Mouse (Mus musculus) forebrain, embryonic 13.5 days (tissue): ENCODE results near the gene Speer4e. TPM values are rescaled to one million over a fixed set of nuclear protein-coding genes. Genes with fewer than 3 reads are reported as not detected.
"Not testable (repeated sequence)": the region's sequence is repeated elsewhere in the genome, so short reads cannot be mapped to it uniquely, and the experiment has no call there.

Experiments
- ATAC-seq: fragments of 200-750 bp; cut with Nextera tagmentation; 2 replicates; pipeline ENCODE4 v1.8.0; 2017
- H3K27ac ChIP-seq: fragments of 300-500 bp; sonication (generic); 2 replicates; pipeline ENCODE4 v1.5.1; 2015; ENCODE audit warnings: inconsistent platforms, mild to moderate bottlenecking, moderate library complexity
- H3K27me3 ChIP-seq: fragments of 300-500 bp; sonication (generic); 2 replicates; pipeline ENCODE4 v1.6.1; 2015; ENCODE audit warnings: mild to moderate bottlenecking, inconsistent platforms
- H3K36me3 ChIP-seq: fragments of 300-500 bp; sonication (generic); 2 replicates; pipeline ENCODE4 v1.6.1; 2015; ENCODE audit warnings: mild to moderate bottlenecking, inconsistent platforms; ENCODE audit not compliant: poor library complexity, severe bottlenecking
- H3K4me1 ChIP-seq: fragments of 300-500 bp; sonication (generic); 2 replicates; pipeline ENCODE4 v1.6.1; 2015; ENCODE audit warnings: inconsistent platforms
- H3K4me2 ChIP-seq: fragments of 300-500 bp; sonication (generic); 2 replicates; pipeline ENCODE4 v1.6.1; 2015; ENCODE audit warnings: inconsistent platforms, mild to moderate bottlenecking, moderate library complexity
- H3K4me3 ChIP-seq: fragments of 300-500 bp; sonication (generic); 2 replicates; pipeline ENCODE4 v1.5.1; 2015; ENCODE audit warnings: mild to moderate bottlenecking, inconsistent platforms
- H3K9ac ChIP-seq: fragments of 300-500 bp; sonication (generic); 2 replicates; pipeline ENCODE4 v1.6.1; 2015; ENCODE audit warnings: mild to moderate bottlenecking, inconsistent platforms
- H3K9me3 ChIP-seq: fragments of 300-500 bp; sonication (generic); replicated peaks from 2 replicates; pipeline ENCODE4 v1.6.1; 2016; ENCODE audit warnings: inconsistent platforms
- WGBS: fragments of 180-500 bp; shearing (Covaris S2); methylation state at CpG from one replicate; pipeline ENCODE4 v1.1.7; 2015; 5-methylcytosine and 5-hydroxymethylcytosine counted together
- polyA plus RNA-seq: library from polyadenylated mRNA; unstranded; fragments of >200 nt; fragmentation: Nextera tagmentation; extraction: Ambion mirVana; gene quantifications from 2 replicates; pipeline ENCODE4 v1.2.1, GENCODE M21; 2015

The Speer4e gene
- polyA plus RNA-seq, 1 experiment from 2014 or later: not detected

- WGBS: 61% methylated on average over 4 of the region's 4 CpGs
- H3K4me3 ChIP-seq, H3K4me2 ChIP-seq, H3K4me1 ChIP-seq, ATAC-seq, H3K9ac ChIP-seq, H3K27ac ChIP-seq, H3K27me3 ChIP-seq, H3K36me3 ChIP-seq: not testable (repeated sequence)
- H3K9me3 ChIP-seq: peaks cover 12% of the 10 kb centered on the region
These were observed 9.4 kb upstream of the Speer4e start for GRCm38 (mm10) chr5:14947482-14948198.

- not testable (repeated sequence) for H3K4me2 ChIP-seq, H3K4me3 ChIP-seq, ATAC-seq, H3K9ac ChIP-seq, H3K4me1 ChIP-seq, H3K9me3 ChIP-seq, H3K36me3 ChIP-seq, H3K27ac ChIP-seq, H3K27me3 ChIP-seq
- 66% methylated on average over 4 of the region's 4 CpGs for WGBS
These were observed 7.3 kb upstream of the Speer4e start for GRCm38 (mm10) chr5:14945524-14945923.

- ATAC-seq, H3K27ac ChIP-seq, H3K9ac ChIP-seq, H3K4me2 ChIP-seq, H3K27me3 ChIP-seq, H3K4me1 ChIP-seq, H3K4me3 ChIP-seq, H3K36me3 ChIP-seq: not testable (repeated sequence)
- 81% methylated on average over 1 of the region's 1 CpGs for WGBS
- H3K9me3 ChIP-seq: peaks cover 12% of the 10 kb centered on the region
These were observed 2.8 kb upstream of the Speer4e start for GRCm38 (mm10) chr5:14941043-14941442.

GRCm38 (mm10) chr5:14933721-14934120, 4.5 kb downstream of the Speer4e start:
- not testable (repeated sequence) for H3K27me3 ChIP-seq, H3K4me3 ChIP-seq, H3K9ac ChIP-seq, H3K27ac ChIP-seq, H3K36me3 ChIP-seq, H3K9me3 ChIP-seq, H3K4me2 ChIP-seq, H3K4me1 ChIP-seq, ATAC-seq
- 77% methylated on average over 5 of the region's 6 CpGs for WGBS

- H3K36me3 ChIP-seq, H3K4me3 ChIP-seq, ATAC-seq, H3K9ac ChIP-seq, H3K9me3 ChIP-seq, H3K27me3 ChIP-seq, H3K4me1 ChIP-seq, H3K4me2 ChIP-seq, H3K27ac ChIP-seq: not testable (repeated sequence)
- WGBS: 30% methylated on average over 4 of the region's 4 CpGs
These were observed 11.2 kb downstream of the Speer4e start for GRCm38 (mm10) chr5:14927047-14927446.

- H3K27ac ChIP-seq, H3K36me3 ChIP-seq, H3K4me3 ChIP-seq, H3K9me3 ChIP-seq, ATAC-seq, H3K4me1 ChIP-seq, H3K9ac ChIP-seq, H3K4me2 ChIP-seq, H3K27me3 ChIP-seq: not testable (repeated sequence)
- WGBS: 77% methylated on average over 1 of the region's 1 CpGs
These were observed 23.4 kb downstream of the Speer4e start, which contains the start of gene Gm9758 for GRCm38 (mm10) chr5:14914799-14915198. Gm9758 (minus strand) TSS chr5:14914899.

GRCm38 (mm10) chr5:14914361-14914760, 23.9 kb downstream of the Speer4e start:
- H3K36me3 ChIP-seq, H3K4me1 ChIP-seq, ATAC-seq, H3K27me3 ChIP-seq, H3K4me2 ChIP-seq, H3K4me3 ChIP-seq, H3K9me3 ChIP-seq, H3K27ac ChIP-seq, H3K9ac ChIP-seq: not testable (repeated sequence)
- WGBS: 73% methylated on average over 2 of the region's 3 CpGs

GRCm38 (mm10) chr5:14903539-14903938, 34.7 kb downstream of the Speer4e start:
- not testable (repeated sequence) for H3K27ac ChIP-seq, H3K4me1 ChIP-seq
- 20% methylated on average over 3 of the region's 3 CpGs for WGBS

GRCm38 (mm10) chr5:14892242-14892641, 46.0 kb downstream of the Speer4e start:
- Histone ChIP-seq H3K4me2 (no peak overlapping the region), H3K4me1 (no peaks in the 10 kb centered on the region), H3K27me3 (no peaks in the 10 kb centered on the region), H3K36me3 (no peaks in the 10 kb centered on the region), H3K4me3 (no peak overlapping the region), H3K27ac (no peak overlapping the region), H3K9ac (no peak overlapping the region), H3K9me3 (0 out of 2 replicates have a peak, but pooled peaks cover 6% of the 10 kb centered on the region)
- 81% methylated on average over 3 of the region's 3 CpGs for WGBS
- no peak for ATAC-seq

More at GRCm38 (mm10) chr5:14903539-14903938, 34.7 kb downstream of the Speer4e start:
- ATAC-seq, H3K4me3 ChIP-seq, H3K27me3 ChIP-seq, H3K36me3 ChIP-seq, H3K4me2 ChIP-seq, H3K9ac ChIP-seq, H3K9me3 ChIP-seq: not testable (repeated sequence)

- not testable (repeated sequence) for H3K27ac ChIP-seq, H3K9me3 ChIP-seq, H3K27me3 ChIP-seq, H3K4me1 ChIP-seq, H3K4me3 ChIP-seq, ATAC-seq, H3K4me2 ChIP-seq, H3K36me3 ChIP-seq, H3K9ac ChIP-seq
- WGBS: 85% methylated on average over 2 of the region's 2 CpGs
These were observed 52.9 kb downstream of the Speer4e start for GRCm38 (mm10) chr5:14885291-14885690.

Other genes with a start within 250 kb of the Speer4e start
- not detected in 2 replicates for gene Gm9758, start 23.5 kb downstream of the Speer4e start, polyA plus RNA-seq
- gene Gm10354, start 40.5 kb upstream of the Speer4e start, polyA plus RNA-seq: not detected in 2 replicates
- not detected in 2 replicates for gene Gm17019, start 94.6 kb upstream of the Speer4e start, polyA plus RNA-seq